Mouse (Mus musculus) thymus, adult 2 months (tissue): ENCODE measurements around the gene Msh6. TPM values are rescaled to one million over a fixed set of nuclear protein-coding genes. Genes with fewer than 3 reads are reported as not detected.
"Not testable (repeated sequence)": the region's sequence is repeated elsewhere in the genome, so short reads cannot be mapped to it uniquely, and the experiment has no call there.

Source experiments
- DNase-seq: peaks from one replicate; pipeline ENCODE4 v3.0.0; 2021
- H3K27ac ChIP-seq: fragments of 200-500 bp; 2 replicates; pipeline ENCODE4 v1.5.1; 2012; ENCODE audit warnings: low read length, control low read depth; ENCODE audit not compliant: control insufficient read depth, insufficient read depth
- H3K27me3 ChIP-seq: fragments of 200-500 bp; 2 replicates; pipeline ENCODE4 v1.6.1; 2012; ENCODE audit warnings: mild to moderate bottlenecking, low read length, moderate library complexity, mixed read lengths; ENCODE audit not compliant: control insufficient read depth, insufficient read depth
- H3K36me3 ChIP-seq: fragments of 200-500 bp; 2 replicates; pipeline ENCODE4 v1.6.1; 2012; ENCODE audit warnings: mild to moderate bottlenecking, low read length, moderate library complexity; ENCODE audit not compliant: control insufficient read depth, insufficient read depth
- H3K4me1 ChIP-seq: fragments of 200-500 bp; replicated peaks from 2 replicates; pipeline ENCODE4 v1.6.1; 2012; ENCODE audit warnings: low read length; ENCODE audit not compliant: control insufficient read depth, insufficient read depth
- H3K4me3 ChIP-seq: fragments of 200-500 bp; 2 replicates; pipeline ENCODE4 v1.5.1; 2012; ENCODE audit warnings: mild to moderate bottlenecking, low read length, control low read depth, moderate library complexity; ENCODE audit not compliant: control insufficient read depth, insufficient read depth
- CTCF ChIP-seq: fragments of 200-500 bp; IDR thresholded peaks from 2 replicates; pipeline ENCODE4 v1.5.1; 2012; ENCODE audit warnings: mild to moderate bottlenecking, control low read depth, low read length, moderate library complexity, borderline replicate concordance; ENCODE audit not compliant: control insufficient read depth, poor library complexity, insufficient read depth; ENCODE audit errors: extremely low read depth
- POLR2A ChIP-seq: fragments of 200-500 bp; IDR thresholded peaks from 2 replicates; pipeline ENCODE4 v1.6.1; 2012; ENCODE audit warnings: mild to moderate bottlenecking, low read length, control low read depth, moderate library complexity; ENCODE audit not compliant: control insufficient read depth, poor library complexity, insufficient read depth; ENCODE audit errors: extremely low read depth
- WGBS: fragments of 180-500 bp; shearing (Covaris S2); methylation state at CpG from one replicate; pipeline ENCODE4 v1.1.7; 2018; 5-methylcytosine and 5-hydroxymethylcytosine counted together
- polyA plus RNA-seq: library from polyadenylated mRNA; depleted of rRNA; stranded (reverse); fragments of >200 nt; gene quantifications from 2 replicates; pipeline ENCODE4 v1.2.3, GENCODE M21; 2012; rRNA removed

Msh6 gene
- polyA plus RNA-seq = 24.0 and 27.6 TPM in 2 replicates

DNA sequence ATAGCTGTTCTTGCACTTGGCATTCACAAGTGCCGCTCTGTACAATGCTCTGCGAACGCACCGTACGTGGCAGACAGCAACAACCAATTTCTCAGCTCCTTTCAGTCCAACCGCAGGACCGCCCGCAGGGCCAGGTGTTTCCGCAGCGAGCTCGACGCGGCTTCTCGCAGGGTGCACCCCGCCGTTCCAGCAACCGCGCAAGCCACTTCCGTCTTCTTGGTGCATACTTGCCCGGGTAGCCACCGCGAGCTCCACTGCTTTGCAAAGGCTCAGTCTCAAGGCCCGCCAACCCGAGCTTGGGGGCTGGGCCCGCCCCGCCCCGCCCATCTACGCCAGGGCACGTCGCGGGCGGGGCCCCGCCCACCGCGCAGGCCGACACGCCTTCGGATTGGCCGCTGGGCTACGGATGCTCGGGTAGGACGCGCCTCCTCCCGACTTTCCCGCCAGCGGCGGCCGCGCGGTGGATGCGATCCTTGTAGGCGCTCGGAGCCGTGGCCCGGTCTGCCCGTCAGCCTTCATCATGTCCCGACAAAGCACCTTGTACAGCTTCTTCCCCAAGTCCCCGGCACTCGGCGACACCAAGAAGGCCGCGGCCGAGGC, at the start of gene Msh6:
Msh6 (plus strand) TSS at position 434 of the 600 bp plus-strand sequence.
- H3K4me1 ChIP-seq = peaks cover 31% of the 10 kb centered on the region
- no peaks in the 10 kb centered on the region for H3K27me3 ChIP-seq
- TF ChIP-seq CTCF (peak; percentile 62), POLR2A (peak; percentile 94)
- H3K36me3 ChIP-seq = peaks cover 4% of the 10 kb centered on the region; the same call in 1 of the 2 replicates
- WGBS = under 1% methylated on average over 62 of the region's 63 CpGs
- peak within 1 kb of the TSS; percentile 80 for H3K27ac ChIP-seq
- DNase-seq = peak; percentile 99
- peak within 1 kb of the TSS; percentile 81 for H3K4me3 ChIP-seq

DNA sequence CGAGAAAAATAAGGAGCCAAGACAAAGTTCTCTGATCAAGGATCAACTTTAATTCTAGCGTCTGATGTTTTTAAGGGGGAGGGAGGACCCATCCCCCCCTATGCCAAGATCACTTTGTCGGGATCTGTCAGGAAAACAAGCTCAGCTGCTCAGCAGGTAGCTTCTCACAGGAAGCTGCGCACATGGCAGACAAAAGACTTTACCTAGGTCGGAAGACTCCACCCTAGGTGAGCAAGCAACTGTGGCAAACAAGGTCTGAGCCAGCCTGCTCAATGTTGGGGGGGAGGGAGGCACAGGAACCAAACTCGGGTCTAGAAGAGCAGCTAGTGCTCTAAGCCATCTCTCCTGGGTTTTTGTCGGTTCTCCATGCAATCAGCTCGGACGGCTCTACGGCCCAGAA, 40.5 kb upstream of the Msh6 start:
- no peaks in the 10 kb centered on the region for H3K27me3 ChIP-seq
- H3K4me3 ChIP-seq = no peak overlapping the region
- no peak for DNase-seq
- WGBS = 92% methylated on average over 10 of the region's 10 CpGs
- H3K36me3 ChIP-seq = no peaks in the 10 kb centered on the region
- H3K27ac ChIP-seq = no peak overlapping the region
- no peaks in the 10 kb centered on the region for H3K4me1 ChIP-seq
- no peak for TF ChIP-seq CTCF
- TF ChIP-seq POLR2A = no peak

DNA sequence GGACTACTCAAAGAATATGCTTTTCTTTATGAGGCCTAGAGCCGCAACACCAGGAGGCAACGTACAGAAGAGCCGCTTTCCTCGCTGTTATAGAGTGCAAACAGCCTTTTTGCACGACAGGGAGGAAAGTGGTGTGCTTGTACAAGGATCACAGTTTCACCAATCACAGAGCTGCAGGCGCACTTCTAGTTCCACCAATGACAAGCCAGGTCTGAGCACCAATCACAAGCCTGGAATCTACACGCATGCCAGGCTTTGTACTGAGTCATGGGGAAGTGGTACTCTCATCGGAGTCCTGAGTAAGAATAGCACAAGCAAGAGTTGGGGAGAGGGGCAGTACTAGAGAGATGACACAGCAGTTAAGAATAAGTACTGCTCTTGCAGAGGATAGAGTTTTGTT, 40.1 kb upstream of the Msh6 start:
- Histone ChIP-seq H3K27me3 (no peaks in the 10 kb centered on the region), H3K4me1 (no peaks in the 10 kb centered on the region), H3K36me3 (no peaks in the 10 kb centered on the region), H3K4me3 (no peak overlapping the region), H3K27ac (no peak overlapping the region)
- TF ChIP-seq CTCF (no peak), POLR2A (no peak)
- DNase-seq = no peak
- WGBS = 95% methylated on average over 8 of the region's 8 CpGs

DNA sequence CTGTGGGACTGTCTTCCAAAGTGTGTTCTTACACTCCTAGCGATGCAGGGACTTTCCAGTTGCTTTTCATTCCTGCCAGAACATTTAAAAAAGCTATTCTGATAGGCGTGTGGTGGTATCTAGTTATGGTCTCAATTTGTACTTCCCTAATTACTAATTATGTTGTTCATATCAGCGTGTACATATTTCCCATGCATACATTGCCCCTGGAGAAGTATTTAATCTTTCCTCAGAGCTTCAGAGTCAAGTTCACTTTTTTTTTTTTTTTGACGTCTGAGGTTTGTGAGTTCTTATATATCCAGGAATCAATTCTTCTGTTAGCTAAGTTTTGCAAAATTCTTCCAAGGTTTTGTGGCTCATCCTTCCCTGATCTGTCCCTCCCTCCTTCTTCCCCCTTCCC, 38.7 kb upstream of the Msh6 start:
- 90% methylated on average over 4 of the region's 4 CpGs for WGBS
- DNase-seq = no peak
- no peaks in the 10 kb centered on the region for H3K36me3 ChIP-seq

DNA sequence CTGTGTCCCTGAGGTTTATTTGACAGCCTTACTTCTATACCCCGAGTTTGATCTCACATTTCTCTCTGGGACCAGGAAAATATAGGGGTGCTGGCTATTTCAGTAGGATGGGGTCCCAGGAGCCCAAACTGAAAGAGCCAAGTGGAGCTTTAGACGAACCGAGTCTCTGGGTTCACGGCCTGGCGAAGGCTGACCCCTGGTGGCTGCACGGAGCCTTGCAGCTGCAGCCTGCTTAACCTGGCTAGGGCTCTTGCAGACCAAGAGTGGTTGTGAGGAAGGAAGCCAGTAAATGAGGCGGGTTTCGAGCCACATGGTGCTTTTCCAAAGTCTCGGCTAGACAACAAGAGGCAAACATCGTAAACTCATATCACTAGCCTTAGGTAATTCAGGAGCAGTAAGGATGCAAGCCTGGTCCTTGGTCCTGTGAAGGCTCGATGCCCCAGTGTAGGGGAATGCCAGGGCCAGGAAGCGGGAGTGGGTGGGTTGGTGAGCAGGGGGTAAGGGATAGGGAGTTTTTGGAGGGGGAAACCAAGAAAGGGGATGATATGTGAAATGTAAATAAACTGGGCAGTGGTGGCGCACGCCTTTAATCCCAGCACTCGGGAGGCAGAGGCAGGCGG, 25.8 kb upstream of the Msh6 start:
- no peak overlapping the region for H3K27ac ChIP-seq
- H3K4me3 ChIP-seq = no peak overlapping the region
- no peaks in the 10 kb centered on the region for H3K27me3 ChIP-seq
- TF ChIP-seq CTCF (peak; percentile 96), POLR2A (no peak)
- H3K4me1 ChIP-seq = no peaks in the 10 kb centered on the region
- DNase-seq = peak; percentile 82
- H3K36me3 ChIP-seq = no peaks in the 10 kb centered on the region
- 39% methylated on average over 16 of the region's 16 CpGs for WGBS

More for the DNA sequence above, 38.7 kb upstream of the Msh6 start:
- Histone ChIP-seq H3K27ac (no peak overlapping the region), H3K27me3 (no peaks in the 10 kb centered on the region), H3K4me1 (no peaks in the 10 kb centered on the region), H3K4me3 (no peak overlapping the region)
- no peak for TF ChIP-seq CTCF
- TF ChIP-seq POLR2A = no peak

DNA sequence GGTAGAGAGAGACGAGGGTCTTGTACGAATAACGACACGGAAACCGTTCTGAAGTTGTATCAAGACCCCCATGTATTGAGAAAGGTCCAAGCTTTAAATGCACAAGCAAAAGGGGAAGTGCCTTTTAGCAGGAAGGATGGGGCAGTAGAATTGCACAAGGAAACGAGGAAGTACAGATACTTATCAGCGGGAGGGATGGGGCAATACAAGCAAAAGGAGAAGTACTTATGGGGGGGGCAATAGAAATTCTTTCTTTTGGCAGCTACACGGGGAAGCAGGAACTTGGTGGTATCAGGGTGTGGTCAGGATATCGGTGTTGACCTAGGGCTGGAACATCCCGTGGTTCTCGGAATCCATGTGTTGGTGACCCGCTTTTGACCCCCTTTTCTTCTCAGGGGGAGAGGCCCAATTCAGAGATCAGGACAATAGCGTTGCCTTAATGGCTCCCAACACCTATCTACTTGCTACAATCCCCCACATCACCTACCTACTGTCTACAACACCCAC, 20.2 kb upstream of the Msh6 start:
- not testable (repeated sequence) for H3K27ac ChIP-seq, DNase-seq, H3K27me3 ChIP-seq, H3K4me1 ChIP-seq, H3K36me3 ChIP-seq, H3K4me3 ChIP-seq
- 72% methylated on average over 13 of the region's 13 CpGs for WGBS

DNA sequence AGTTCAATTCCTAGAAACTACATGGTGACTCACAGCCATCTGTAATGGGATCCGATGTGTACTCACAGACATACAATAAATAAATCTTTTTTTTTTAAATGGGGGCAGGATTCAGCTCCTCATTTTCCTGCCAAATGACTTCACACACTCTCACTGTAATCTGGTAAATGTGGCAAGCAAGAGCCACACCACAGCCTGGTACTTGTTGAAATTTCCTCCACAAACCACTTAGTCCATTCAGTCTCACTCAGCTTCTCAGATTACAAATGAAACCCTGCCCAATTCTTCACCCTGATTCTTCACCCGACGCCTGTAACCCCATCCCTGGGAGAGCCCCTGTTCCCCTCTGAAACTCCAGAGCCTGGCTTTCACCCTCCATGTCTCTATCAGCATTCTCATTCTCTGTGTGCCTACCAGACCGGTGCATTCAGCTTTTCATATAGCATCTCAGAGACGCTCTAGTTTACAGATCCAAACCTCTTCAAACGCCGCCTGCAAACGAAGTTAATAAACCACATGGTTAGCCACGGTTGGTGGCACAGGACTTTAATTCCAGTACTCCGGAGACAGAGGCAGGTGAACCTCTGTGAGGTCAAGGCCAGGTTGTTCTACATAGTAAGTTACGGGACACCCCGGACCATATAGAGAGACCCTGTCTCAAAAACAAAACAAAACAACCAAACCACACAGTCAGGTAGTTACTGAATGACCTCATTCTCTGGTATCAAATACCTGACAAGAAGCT, 17.6 kb upstream of the Msh6 start:
- no peaks in the 10 kb centered on the region for H3K27me3 ChIP-seq
- H3K27ac ChIP-seq = no peak overlapping the region
- no peak for DNase-seq
- no peaks in the 10 kb centered on the region for H3K36me3 ChIP-seq
- WGBS = 89% methylated on average over 12 of the region's 12 CpGs
- no peaks in the 10 kb centered on the region for H3K4me1 ChIP-seq
- TF ChIP-seq CTCF = no peak
- no peak for TF ChIP-seq POLR2A
- H3K4me3 ChIP-seq = no peak overlapping the region
